Mouse (Mus musculus): ENCODE data around the gene Gatc. TPM values are rescaled to one million over a fixed set of nuclear protein-coding genes. Genes with fewer than 3 reads are reported as not detected.

Gene Gatc
- polyA plus RNA-seq, 2 experiments = 11.6 to 15.4 TPM

- Histone ChIP-seq H3K36me3 (replicated peaks; ENCODE audit: control insufficient read depth, insufficient read depth, low read depth) (peaks cover 73% of the 10 kb centered on the region), H3K4me2 (ENCODE audit: low read depth) (peak overlapping the region; percentile 61), H3K27ac (peak overlapping the region; percentile 83), H3K27me3 (ENCODE audit: control insufficient read depth, insufficient read depth, low read length) (no peaks in the 10 kb centered on the region), H3K9ac (replicated peaks) (peak overlapping the region; percentile 46), H3K4me1 (replicated peaks; ENCODE audit: control insufficient read depth in 2 of 2, insufficient read depth in 2 of 2, low read length in 1 of 2) (peaks cover 27 to 45% of the 10 kb centered on the region in 2 experiments), H3K9me3 (ENCODE audit: control insufficient read depth, low read length) (no peaks in the 10 kb centered on the region), H3K4me3 (ENCODE audit: insufficient read depth in 1 of 2, low read depth in 2 of 2, low read length in 2 of 2) (peak overlapping the region in 1 of 2 experiments; percentile 13; a peak in 1 of 4 replicates)
- peak; percentile 83 for TF ChIP-seq EP300 (IDR thresholded peaks at IDR 0.05; ENCODE audit: low read depth)
- no peak for TF ChIP-seq CTCF (IDR thresholded peaks at IDR 0.05; ENCODE audit: low read depth)
- DNase-seq (ENCODE audit: low read depth in 3 of 3, low spot score in 3 of 3) (peak; percentile 67 to 73 (median 70)), ATAC-seq (ENCODE audit: insufficient read depth) (peak; percentile 94)
- WGBS (ENCODE audit: insufficient replicate concordance) = 13% methylated on average over 3 of the region's 3 CpGs
Observed at GRCm38 (mm10) chr5:115333626-115334025, 7.4 kb downstream of the Gatc start.

- peaks cover 64% of the 10 kb centered on the region for H3K36me3 ChIP-seq (replicated peaks; ENCODE audit: control insufficient read depth, insufficient read depth, low read depth)
Observed at GRCm38 (mm10) chr5:115330955-115331354, 10.0 kb downstream of the Gatc start.

GRCm38 (mm10) chr5:115327610-115328548 lies 13.1 kb downstream of the Gatc start:
- no peaks in the 10 kb centered on the region for H3K27me3 ChIP-seq (ENCODE audit: control insufficient read depth, insufficient read depth, low read length)
- no peaks in the 10 kb centered on the region for H3K9me3 ChIP-seq (ENCODE audit: control insufficient read depth, low read length)
- TF ChIP-seq EP300 (IDR thresholded peaks at IDR 0.05; ENCODE audit: low read depth) = no peak
- no peak for TF ChIP-seq CTCF (IDR thresholded peaks at IDR 0.05; ENCODE audit: low read depth)
- ATAC-seq (ENCODE audit: insufficient read depth) = no peak
- peak overlapping the region; percentile 97 for H3K9ac ChIP-seq (replicated peaks)
- peaks cover 23 to 29% of the 10 kb centered on the region in 2 experiments for H3K4me1 ChIP-seq (replicated peaks; ENCODE audit: control insufficient read depth in 2 of 2, insufficient read depth in 2 of 2, low read length in 1 of 2)
- DNase-seq (ENCODE audit: low read depth in 3 of 3, low spot score in 3 of 3) = no peak
- peaks cover 37% of the 10 kb centered on the region for H3K36me3 ChIP-seq (replicated peaks; ENCODE audit: control insufficient read depth, insufficient read depth, low read depth)
- WGBS (ENCODE audit: insufficient replicate concordance) = under 1% methylated on average over 55 of the region's 55 CpGs
- peak overlapping the region; percentile 77 for H3K27ac ChIP-seq
- H3K4me2 ChIP-seq (ENCODE audit: low read depth) = peak overlapping the region; percentile 93
- H3K4me3 ChIP-seq (ENCODE audit: insufficient read depth in 1 of 2, low read depth in 2 of 2, low read length in 2 of 2) = peak overlapping the region; percentile 90 to 93

More at GRCm38 (mm10) chr5:115330955-115331354, 10.0 kb downstream of the Gatc start:
- ATAC-seq (ENCODE audit: insufficient read depth) (no peak), DNase-seq (ENCODE audit: low read depth in 3 of 3, low spot score in 3 of 3) (no peak)
- Histone ChIP-seq H3K9me3 (ENCODE audit: control insufficient read depth, low read length) (no peaks in the 10 kb centered on the region), H3K4me1 (replicated peaks; ENCODE audit: control insufficient read depth in 2 of 2, insufficient read depth in 2 of 2, low read length in 1 of 2) (peaks cover 30 to 45% of the 10 kb centered on the region in 2 experiments), H3K9ac (replicated peaks) (no peak overlapping the region), H3K27me3 (ENCODE audit: control insufficient read depth, insufficient read depth, low read length) (no peaks in the 10 kb centered on the region), H3K4me2 (ENCODE audit: low read depth) (no peak overlapping the region), H3K4me3 (ENCODE audit: insufficient read depth in 1 of 2, low read depth in 2 of 2, low read length in 2 of 2) (no peak overlapping the region), H3K27ac (no peak overlapping the region)
- WGBS (ENCODE audit: insufficient replicate concordance) = 72% methylated on average over 9 of the region's 9 CpGs
- TF ChIP-seq EP300 (IDR thresholded peaks at IDR 0.05; ENCODE audit: low read depth) (no peak), CTCF (IDR thresholded peaks at IDR 0.05; ENCODE audit: low read depth) (no peak)

GRCm38 (mm10) chr5:115326875-115327609 lies 13.9 kb downstream of the Gatc start, which contains the start of gene Srsf9:
TSS of gene Srsf9 (plus strand) at chr5:115327177.
- Histone ChIP-seq H3K4me3 (ENCODE audit: insufficient read depth in 1 of 2, low read depth in 2 of 2, low read length in 2 of 2) (peak within 1 kb of the TSS; percentile 90 to 93), H3K36me3 (replicated peaks; ENCODE audit: control insufficient read depth, insufficient read depth, low read depth) (peaks cover 29% of the 10 kb centered on the region), H3K27ac (peak within 1 kb of the TSS; percentile 92), H3K27me3 (ENCODE audit: control insufficient read depth, insufficient read depth, low read length) (no peaks in the 10 kb centered on the region), H3K9ac (replicated peaks) (peak within 1 kb of the TSS; percentile 97), H3K4me2 (ENCODE audit: low read depth) (peak within 1 kb of the TSS; percentile 93), H3K9me3 (ENCODE audit: control insufficient read depth, low read length) (no peaks in the 10 kb centered on the region), H3K4me1 (replicated peaks; ENCODE audit: control insufficient read depth in 2 of 2, insufficient read depth in 2 of 2, low read length in 1 of 2) (peaks cover 21 to 25% of the 10 kb centered on the region in 2 experiments)
- ATAC-seq (ENCODE audit: insufficient read depth) (peak; percentile 90), DNase-seq (ENCODE audit: low read depth in 3 of 3, low spot score in 3 of 3) (peak; percentile 88 to 89 (median 88))
- under 1% methylated on average over 87 of the region's 97 CpGs for WGBS (ENCODE audit: insufficient replicate concordance)
- no peak for TF ChIP-seq EP300 (IDR thresholded peaks at IDR 0.05; ENCODE audit: low read depth)
- no peak for TF ChIP-seq CTCF (IDR thresholded peaks at IDR 0.05; ENCODE audit: low read depth)
